Mouse (Mus musculus) midbrain, postnatal 0 days (tissue): ENCODE results near the gene BC049730. TPM values are rescaled to one million over a fixed set of nuclear protein-coding genes. Genes with fewer than 3 reads are reported as not detected.
"Not testable (repeated sequence)": the region's sequence is repeated elsewhere in the genome, so short reads cannot be mapped to it uniquely, and the experiment has no call there.

Experiments used
- ATAC-seq: fragments of 200-750 bp; cut with Nextera tagmentation; 2 replicates; pipeline ENCODE4 v1.8.0; 2017; ENCODE audit warnings: moderate number of reproducible peaks, mild to moderate bottlenecking, moderate TSS enrichment, moderate library complexity; ENCODE audit not compliant: low FRiP score
- DNase-seq: peaks from one replicate; pipeline ENCODE4 v3.0.0-alpha.2; 2015; ENCODE audit warnings: low spot score
- H3K27ac ChIP-seq: fragments of 300-500 bp; sonication (generic); 2 replicates; pipeline ENCODE4 v1.5.1; 2014; ENCODE audit warnings: low read depth, mild to moderate bottlenecking, low read length, mixed read lengths
- H3K27me3 ChIP-seq: fragments of 300-500 bp; sonication (generic); 2 replicates; pipeline ENCODE4 v1.6.1; 2014; ENCODE audit warnings: low read length, control low read depth, mixed read lengths; ENCODE audit not compliant: insufficient read depth
- H3K36me3 ChIP-seq: fragments of 300-500 bp; sonication (generic); 2 replicates; pipeline ENCODE4 v1.6.1; 2014; ENCODE audit warnings: low read length, control low read depth, mixed read lengths; ENCODE audit not compliant: insufficient read depth
- H3K4me1 ChIP-seq: fragments of 300-500 bp; sonication (generic); 2 replicates; pipeline ENCODE4 v1.6.1; 2014; ENCODE audit warnings: mild to moderate bottlenecking, control low read depth, antibody characterized with exemption, low read length, mixed read lengths; ENCODE audit not compliant: insufficient read depth
- H3K4me2 ChIP-seq: fragments of 300-500 bp; sonication (generic); 2 replicates; pipeline ENCODE4 v1.6.1; 2014; ENCODE audit warnings: low read depth, mild to moderate bottlenecking, low read length, mixed read lengths; ENCODE audit not compliant: poor library complexity, severe bottlenecking
- H3K4me3 ChIP-seq: fragments of 300-500 bp; sonication (generic); 2 replicates; pipeline ENCODE4 v1.5.1; 2014; ENCODE audit warnings: low read depth, mild to moderate bottlenecking, low read length, moderate library complexity
- H3K9ac ChIP-seq: fragments of 300-500 bp; sonication (generic); replicated peaks from 2 replicates; pipeline ENCODE4 v1.6.1; 2014; ENCODE audit warnings: mild to moderate bottlenecking, low read length, moderate library complexity, mixed read lengths; ENCODE audit not compliant: poor library complexity, severe bottlenecking
- H3K9me3 ChIP-seq: fragments of 300-500 bp; sonication (generic); 2 replicates; pipeline ENCODE4 v1.6.1; 2016; ENCODE audit warnings: low read length, control low read depth
- CTCF ChIP-seq: IDR thresholded peaks from 2 replicates; pipeline ENCODE4 v1.5.1; 2016; ENCODE audit warnings: antibody characterized with exemption, mild to moderate bottlenecking
- WGBS: fragments of 180-500 bp; shearing (Covaris S2); extraction: QIAGEN DNeasy Blood & Tissue Kit; methylation state at CpG from one replicate; pipeline ENCODE4 v1.1.7; 2014; 5-methylcytosine and 5-hydroxymethylcytosine counted together
- polyA plus RNA-seq: library from polyadenylated mRNA; unstranded; fragments of >200 nt; fragmentation: Nextera tagmentation; extraction: Ambion mirVana; gene quantifications from 2 replicates; pipeline ENCODE4 v1.2.1, GENCODE M21; 2015
- total RNA-seq: library from RNA; depleted of rRNA; stranded (reverse); fragments of >200 nt; gene quantifications from 2 replicates; pipeline ENCODE4 v1.2.3, GENCODE M21; 2014

BC049730 gene
- total and polyA plus RNA-seq, 2 experiments from 2014 or later, result not detected

DNA sequence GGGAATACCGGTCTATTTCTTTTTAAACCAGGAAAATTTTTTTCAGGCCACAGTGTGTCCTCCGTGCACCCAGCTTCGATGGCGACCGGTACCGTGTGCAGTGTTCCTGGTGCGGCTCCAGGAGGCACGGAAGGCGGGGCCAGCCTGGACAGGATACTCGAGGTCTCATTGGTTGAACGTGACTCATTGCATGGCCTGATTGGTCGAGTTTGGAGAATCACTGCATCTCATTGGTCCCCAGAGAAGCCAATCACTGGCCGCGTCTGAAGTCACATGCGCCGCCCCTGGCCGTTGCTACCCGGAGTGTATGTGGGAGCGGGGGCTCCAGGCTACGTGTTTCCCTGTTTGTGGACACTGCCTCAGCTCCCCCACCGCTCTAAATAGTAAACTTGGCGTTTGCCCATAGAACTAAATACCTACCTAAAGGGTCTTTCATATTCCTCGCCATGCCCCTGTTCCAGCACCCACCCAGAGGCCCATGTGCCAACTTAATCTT is 37.0 kb upstream of the BC049730 start:
- Histone ChIP-seq H3K4me1 (no peaks in the 10 kb centered on the region), H3K9ac (no peak overlapping the region), H3K9me3 (no peaks in the 10 kb centered on the region), H3K27me3 (no peaks in the 10 kb centered on the region), H3K27ac (no peak overlapping the region), H3K4me3 (no peak overlapping the region), H3K36me3 (no peaks in the 10 kb centered on the region), H3K4me2 (no peak overlapping the region)
- no peak for ATAC-seq
- TF ChIP-seq CTCF, result no peak
- WGBS, result 92% methylated on average over 23 of the region's 23 CpGs
- no peak for DNase-seq

DNA sequence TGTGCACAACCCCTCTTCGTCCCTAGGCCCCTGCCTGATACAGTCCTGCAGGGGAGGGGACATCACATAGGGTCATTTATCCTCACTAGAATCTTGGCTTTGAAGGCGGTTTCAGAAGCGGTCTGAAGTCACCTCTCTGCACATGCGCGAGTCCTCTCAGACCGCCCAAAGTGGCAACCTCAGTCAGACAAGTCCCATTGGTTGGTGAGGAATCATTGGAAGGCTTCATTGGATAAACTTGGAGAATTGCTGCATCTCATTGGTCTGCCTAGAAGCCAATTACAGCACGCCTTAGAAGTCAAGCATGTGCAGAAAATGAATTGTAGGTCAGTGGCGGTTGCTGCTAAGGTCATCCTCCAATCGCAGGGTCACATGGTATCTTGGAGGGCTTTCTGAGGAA is 32.5 kb upstream of the BC049730 start, which contains the start of gene Tex101:
Gene Tex101 (minus strand): TSS at position 101 of the 400 bp plus-strand sequence.
- H3K4me2 ChIP-seq, result no peak within 1 kb of the TSS
- TF ChIP-seq CTCF, result no peak
- H3K9ac ChIP-seq, result no peak within 1 kb of the TSS
- H3K36me3 ChIP-seq, result no peaks in the 10 kb centered on the region
- H3K27ac ChIP-seq, result no peak within 1 kb of the TSS
- H3K9me3 ChIP-seq, result no peaks in the 10 kb centered on the region
- WGBS, result 88% methylated on average over 9 of the region's 9 CpGs
- no peaks in the 10 kb centered on the region for H3K4me1 ChIP-seq
- H3K4me3 ChIP-seq, result no peak within 1 kb of the TSS
- no peaks in the 10 kb centered on the region for H3K27me3 ChIP-seq
- DNase-seq (no peak), ATAC-seq (no peak)

DNA sequence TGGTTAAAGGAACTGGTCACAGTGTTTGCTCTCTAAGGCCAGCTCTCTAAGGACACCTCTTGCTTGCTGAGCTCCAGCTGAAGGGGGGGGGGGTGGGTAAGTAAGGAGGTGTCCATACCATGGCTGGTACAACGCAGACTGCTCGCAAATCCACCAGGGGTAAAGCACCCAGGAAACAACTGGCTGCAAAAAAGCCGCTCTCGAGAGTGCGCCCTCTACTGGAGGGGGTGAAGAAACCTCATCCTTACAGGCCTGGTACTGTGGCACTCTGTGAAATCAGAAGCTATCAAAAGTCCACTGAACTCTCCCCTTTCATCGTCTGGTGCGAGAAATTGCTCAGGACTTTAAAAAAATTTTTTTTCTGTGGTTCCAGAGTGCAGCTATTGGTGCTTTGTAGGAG is 24.9 kb upstream of the BC049730 start:
- not testable (repeated sequence) for H3K36me3 ChIP-seq, H3K4me1 ChIP-seq, ATAC-seq, H3K27ac ChIP-seq, H3K27me3 ChIP-seq, H3K4me3 ChIP-seq, H3K4me2 ChIP-seq, H3K9ac ChIP-seq, DNase-seq, H3K9me3 ChIP-seq
- 90% methylated on average over 7 of the region's 7 CpGs for WGBS

DNA sequence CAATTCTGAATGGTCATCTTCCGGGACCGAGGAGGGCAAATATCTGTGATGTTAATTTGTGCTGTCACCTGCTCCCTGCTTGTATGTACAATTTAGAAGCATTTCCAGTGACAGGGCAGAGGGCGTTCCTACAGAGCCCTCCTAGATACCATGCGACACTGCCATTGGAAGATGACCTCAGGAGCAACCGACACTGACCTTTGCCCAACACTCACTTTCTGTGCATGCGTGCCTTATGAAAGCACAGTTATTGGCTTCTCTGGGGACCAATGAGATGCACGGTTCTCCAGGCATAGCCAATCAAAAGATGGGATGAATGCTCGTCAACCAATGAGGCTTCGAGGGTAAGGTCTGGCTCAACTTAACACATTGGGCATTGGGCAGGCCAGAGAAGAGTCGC is 21.5 kb upstream of the BC049730 start:
- WGBS, result 92% methylated on average over 10 of the region's 10 CpGs
- DNase-seq, H3K4me1 ChIP-seq, H3K9me3 ChIP-seq, ATAC-seq, H3K27me3 ChIP-seq, H3K27ac ChIP-seq, H3K4me2 ChIP-seq, H3K4me3 ChIP-seq, H3K9ac ChIP-seq, H3K36me3 ChIP-seq: not testable (repeated sequence)

DNA sequence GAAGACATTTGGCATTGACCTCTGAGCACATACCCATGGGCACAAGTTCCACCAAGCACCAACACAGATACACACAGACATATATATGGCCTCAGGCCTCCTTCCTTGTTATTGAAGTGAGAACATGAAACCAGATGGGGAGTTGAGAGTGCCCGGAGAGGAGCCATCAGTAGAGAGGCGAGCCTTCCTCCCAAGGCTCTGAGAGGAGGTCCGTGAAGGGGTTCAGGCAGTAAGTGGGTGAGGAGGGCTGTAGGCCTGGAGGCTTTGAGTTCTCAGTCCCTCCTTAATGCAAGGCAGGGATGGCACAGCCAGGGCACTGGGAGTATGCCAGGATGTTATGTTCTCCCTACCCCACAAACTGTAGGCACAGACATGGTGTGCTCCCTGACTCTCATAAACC is 16.3 kb upstream of the BC049730 start:
- H3K4me3 ChIP-seq, ATAC-seq, DNase-seq, H3K4me1 ChIP-seq, H3K9me3 ChIP-seq, H3K4me2 ChIP-seq, H3K9ac ChIP-seq, H3K27ac ChIP-seq, H3K27me3 ChIP-seq, H3K36me3 ChIP-seq: not testable (repeated sequence)
- WGBS, result 93% methylated on average over 3 of the region's 3 CpGs

DNA sequence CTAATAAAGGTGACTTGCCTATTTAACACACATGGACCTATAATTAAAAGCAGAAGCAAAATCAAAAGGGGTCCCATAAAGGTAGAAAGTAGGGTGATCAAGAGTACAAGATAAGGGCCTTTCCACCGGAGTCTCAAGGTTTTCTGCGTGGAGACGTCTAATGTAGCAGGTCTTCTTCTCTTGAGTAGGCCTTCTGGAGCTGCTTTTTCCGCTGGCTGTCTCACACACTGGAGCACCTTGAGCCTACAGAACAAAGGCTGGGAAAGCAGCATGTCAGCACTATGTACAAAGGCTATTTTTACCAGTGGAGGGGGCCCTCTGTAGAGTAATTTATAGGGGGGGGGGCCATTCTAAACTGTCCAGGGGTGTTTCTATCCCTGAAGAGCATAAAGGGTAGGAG is 11.2 kb upstream of the BC049730 start:
- 83% methylated on average over 4 of the region's 4 CpGs for WGBS
- not testable (repeated sequence) for H3K4me1 ChIP-seq, H3K27ac ChIP-seq, H3K4me2 ChIP-seq, H3K9me3 ChIP-seq, ATAC-seq, DNase-seq, H3K9ac ChIP-seq, H3K36me3 ChIP-seq, H3K4me3 ChIP-seq, H3K27me3 ChIP-seq

DNA sequence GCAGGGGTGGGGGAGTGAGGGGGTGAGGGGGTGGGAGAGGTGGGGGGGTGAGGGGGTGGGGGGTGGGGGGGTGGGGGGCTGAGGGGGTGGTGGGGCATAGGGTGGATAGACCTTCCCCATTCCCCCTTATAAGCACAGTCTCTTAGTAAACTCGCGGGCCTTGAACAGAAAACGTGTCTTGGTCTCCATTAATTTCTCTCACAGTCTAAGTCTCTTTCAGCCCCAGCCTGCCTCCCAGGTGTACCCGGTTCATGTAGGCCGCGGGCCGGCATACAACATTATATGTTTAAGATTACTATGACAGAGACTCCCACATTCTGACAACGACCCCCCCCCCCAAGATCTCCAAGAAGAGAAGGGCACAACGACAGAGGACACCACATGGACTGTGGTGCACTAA is 6.2 kb upstream of the BC049730 start:
- DNase-seq, H3K4me3 ChIP-seq, H3K9ac ChIP-seq, H3K4me1 ChIP-seq, H3K36me3 ChIP-seq, H3K27ac ChIP-seq, ATAC-seq, H3K27me3 ChIP-seq, H3K9me3 ChIP-seq, H3K4me2 ChIP-seq: not testable (repeated sequence)
- WGBS, result 88% methylated on average over 7 of the region's 9 CpGs
